Mouse (Mus musculus): ENCODE data around the gene Arf5. TPM values are rescaled to one million over a fixed set of nuclear protein-coding genes. Genes with fewer than 3 reads are reported as not detected.
A peak's percentile ranks its signal among the peaks of the same experiment; 100 is the strongest.

Arf5 gene
- 342 and 379 TPM in 2 replicates for polyA plus RNA-seq (2015; fragmentation: Nextera tagmentation; extraction: Ambion mirVana)

- Histone ChIP-seq H3K9me3 (ENCODE audit: control insufficient read depth, low read length) (no peaks in the 10 kb centered on the region), H3K27me3 (ENCODE audit: control insufficient read depth, insufficient read depth, low read depth, low read length) (no peaks in the 10 kb centered on the region), H3K4me3 (ENCODE audit: low read length) (peak within 1 kb of the TSS; percentile 89), H3K4me2 (ENCODE audit: low read depth, low read length) (peak within 1 kb of the TSS; percentile 72), H3K27ac (ENCODE audit: low read length) (peak within 1 kb of the TSS; percentile 83), H3K4me1 (replicated peaks; ENCODE audit: control insufficient read depth, insufficient read depth, low read length) (peaks cover 30% of the 10 kb centered on the region), H3K9ac (ENCODE audit: low read length) (peak within 1 kb of the TSS; percentile 97), H3K36me3 (ENCODE audit: control insufficient read depth, insufficient read depth, low read length) (peaks cover 11% of the 10 kb centered on the region)
- peak; percentile 81 for ATAC-seq (ENCODE audit: low read depth)
- WGBS = 0% methylated on average over 26 of the region's 42 CpGs
These were observed at the start of gene Arf5 for GRCm38 (mm10) chr6:28423313-28423712. TSS of gene Arf5 (plus strand) at chr6:28423560.

- Histone ChIP-seq H3K27me3 (ENCODE audit: control insufficient read depth, insufficient read depth, low read depth, low read length) (no peaks in the 10 kb centered on the region), H3K9me3 (ENCODE audit: control insufficient read depth, low read length) (no peaks in the 10 kb centered on the region), H3K36me3 (ENCODE audit: control insufficient read depth, insufficient read depth, low read length) (no peaks in the 10 kb centered on the region), H3K4me1 (replicated peaks; ENCODE audit: control insufficient read depth, insufficient read depth, low read length) (no peaks in the 10 kb centered on the region), H3K4me3 (ENCODE audit: low read length) (no peak overlapping the region), H3K4me2 (ENCODE audit: low read depth, low read length) (no peak overlapping the region), H3K27ac (ENCODE audit: low read length) (no peak overlapping the region), H3K9ac (ENCODE audit: low read length) (no peak overlapping the region)
- ATAC-seq (ENCODE audit: low read depth) = no peak
- 51% methylated on average over 4 of the region's 4 CpGs for WGBS
These were observed 41.4 kb upstream of the Arf5 start for GRCm38 (mm10) chr6:28381983-28382382.

- no peaks in the 10 kb centered on the region for H3K27me3 ChIP-seq (ENCODE audit: control insufficient read depth, insufficient read depth, low read depth, low read length)
- no peak for ATAC-seq (ENCODE audit: low read depth)
- no peak overlapping the region for H3K27ac ChIP-seq (ENCODE audit: low read length)
- H3K9me3 ChIP-seq (ENCODE audit: control insufficient read depth, low read length) = no peaks in the 10 kb centered on the region
- no peaks in the 10 kb centered on the region for H3K4me1 ChIP-seq (replicated peaks; ENCODE audit: control insufficient read depth, insufficient read depth, low read length)
- 72% methylated on average over 3 of the region's 3 CpGs for WGBS
- no peak overlapping the region for H3K4me2 ChIP-seq (ENCODE audit: low read depth, low read length)
- no peaks in the 10 kb centered on the region for H3K36me3 ChIP-seq (ENCODE audit: control insufficient read depth, insufficient read depth, low read length)
- no peak overlapping the region for H3K9ac ChIP-seq (ENCODE audit: low read length)
- no peak overlapping the region for H3K4me3 ChIP-seq (ENCODE audit: low read length)
These were observed 38.2 kb upstream of the Arf5 start for GRCm38 (mm10) chr6:28385169-28385568.

- H3K4me3 ChIP-seq (ENCODE audit: low read length) = no peak overlapping the region
- ATAC-seq (ENCODE audit: low read depth) = no peak
These were observed 34.3 kb upstream of the Arf5 start for GRCm38 (mm10) chr6:28389038-28389437.

GRCm38 (mm10) chr6:28396051-28396852 is 27.1 kb upstream of the Arf5 start:
- peaks cover 20% of the 10 kb centered on the region for H3K27me3 ChIP-seq (ENCODE audit: control insufficient read depth, insufficient read depth, low read depth, low read length)

More at GRCm38 (mm10) chr6:28389038-28389437, 34.3 kb upstream of the Arf5 start:
- no peak overlapping the region for H3K27ac ChIP-seq (ENCODE audit: low read length)
- H3K4me2 ChIP-seq (ENCODE audit: low read depth, low read length) = no peak overlapping the region
- no peaks in the 10 kb centered on the region for H3K27me3 ChIP-seq (ENCODE audit: control insufficient read depth, insufficient read depth, low read depth, low read length)
- no peaks in the 10 kb centered on the region for H3K9me3 ChIP-seq (ENCODE audit: control insufficient read depth, low read length)
- H3K36me3 ChIP-seq (ENCODE audit: control insufficient read depth, insufficient read depth, low read length) = no peaks in the 10 kb centered on the region
- no peak overlapping the region for H3K9ac ChIP-seq (ENCODE audit: low read length)
- 80% methylated on average over 3 of the region's 3 CpGs for WGBS
- no peaks in the 10 kb centered on the region for H3K4me1 ChIP-seq (replicated peaks; ENCODE audit: control insufficient read depth, insufficient read depth, low read length)

GRCm38 (mm10) chr6:28396853-28397457 is 26.4 kb upstream of the Arf5 start:
- Histone ChIP-seq H3K9ac (ENCODE audit: low read length) (no peak overlapping the region), H3K4me2 (ENCODE audit: low read depth, low read length) (peak overlapping the region; percentile 67), H3K27me3 (ENCODE audit: control insufficient read depth, insufficient read depth, low read depth, low read length) (peaks cover 20% of the 10 kb centered on the region), H3K27ac (ENCODE audit: low read length) (no peak overlapping the region), H3K4me3 (ENCODE audit: low read length) (peak overlapping the region; percentile 45), H3K4me1 (replicated peaks; ENCODE audit: control insufficient read depth, insufficient read depth, low read length) (0 out of 2 replicates have a peak, but pooled peaks cover 5% of the 10 kb centered on the region), H3K36me3 (ENCODE audit: control insufficient read depth, insufficient read depth, low read length) (no peaks in the 10 kb centered on the region), H3K9me3 (ENCODE audit: control insufficient read depth, low read length) (0 out of 2 replicates have a peak, but pooled peaks cover 4% of the 10 kb centered on the region)
- no peak for ATAC-seq (ENCODE audit: low read depth)
- 4% methylated on average over 19 of the region's 19 CpGs for WGBS

More at GRCm38 (mm10) chr6:28396051-28396852, 27.1 kb upstream of the Arf5 start:
- WGBS = 27% methylated on average over 15 of the region's 15 CpGs
- ATAC-seq (ENCODE audit: low read depth) = no peak
- Histone ChIP-seq H3K9ac (ENCODE audit: low read length) (no peak overlapping the region), H3K36me3 (ENCODE audit: control insufficient read depth, insufficient read depth, low read length) (no peaks in the 10 kb centered on the region), H3K4me1 (replicated peaks; ENCODE audit: control insufficient read depth, insufficient read depth, low read length) (0 out of 2 replicates have a peak, but pooled peaks cover 5% of the 10 kb centered on the region), H3K9me3 (ENCODE audit: control insufficient read depth, low read length) (0 out of 2 replicates have a peak, but pooled peaks cover 4% of the 10 kb centered on the region), H3K4me2 (ENCODE audit: low read depth, low read length) (no peak overlapping the region; the same call in 1 of the 2 replicates), H3K27ac (ENCODE audit: low read length) (no peak overlapping the region), H3K4me3 (ENCODE audit: low read length) (no peak overlapping the region)

- Histone ChIP-seq H3K27me3 (ENCODE audit: control insufficient read depth, insufficient read depth, low read depth, low read length) (peaks cover 20% of the 10 kb centered on the region), H3K4me3 (ENCODE audit: low read length) (peak within 1 kb of the TSS; percentile 45), H3K4me1 (replicated peaks; ENCODE audit: control insufficient read depth, insufficient read depth, low read length) (0 out of 2 replicates have a peak, but pooled peaks cover 5% of the 10 kb centered on the region), H3K4me2 (ENCODE audit: low read depth, low read length) (peak within 1 kb of the TSS; percentile 67), H3K9ac (ENCODE audit: low read length) (peak within 1 kb of the TSS; percentile 29; the same call in 1 of the 2 replicates), H3K36me3 (ENCODE audit: control insufficient read depth, insufficient read depth, low read length) (no peaks in the 10 kb centered on the region), H3K27ac (ENCODE audit: low read length) (no peak within 1 kb of the TSS), H3K9me3 (ENCODE audit: control insufficient read depth, low read length) (0 out of 2 replicates have a peak, but pooled peaks cover 4% of the 10 kb centered on the region)
- 0 out of 2 replicates have a peak, but pooled peaks have one; percentile 20 for ATAC-seq (ENCODE audit: low read depth)
- WGBS = 1% methylated on average over 33 of the region's 33 CpGs
These were observed 25.6 kb upstream of the Arf5 start, which contains the start of gene Zfp800 for GRCm38 (mm10) chr6:28397681-28398203. TSS of gene Zfp800 (minus strand) at chr6:28398005.

GRCm38 (mm10) chr6:28398726-28399125 is 24.6 kb upstream of the Arf5 start:
- Histone ChIP-seq H3K9me3 (ENCODE audit: control insufficient read depth, low read length) (0 out of 2 replicates have a peak, but pooled peaks cover 4% of the 10 kb centered on the region), H3K27me3 (ENCODE audit: control insufficient read depth, insufficient read depth, low read depth, low read length) (peaks cover 20% of the 10 kb centered on the region), H3K36me3 (ENCODE audit: control insufficient read depth, insufficient read depth, low read length) (no peaks in the 10 kb centered on the region), H3K4me2 (ENCODE audit: low read depth, low read length) (no peak overlapping the region), H3K9ac (ENCODE audit: low read length) (no peak overlapping the region), H3K4me3 (ENCODE audit: low read length) (no peak overlapping the region), H3K4me1 (replicated peaks; ENCODE audit: control insufficient read depth, insufficient read depth, low read length) (0 out of 2 replicates have a peak, but pooled peaks cover 5% of the 10 kb centered on the region), H3K27ac (ENCODE audit: low read length) (no peak overlapping the region)
- WGBS = 91% methylated on average over 3 of the region's 3 CpGs
- ATAC-seq (ENCODE audit: low read depth) = no peak

- Histone ChIP-seq H3K36me3 (ENCODE audit: control insufficient read depth, insufficient read depth, low read length) (no peaks in the 10 kb centered on the region), H3K4me3 (ENCODE audit: low read length) (no peak overlapping the region), H3K27ac (ENCODE audit: low read length) (no peak overlapping the region), H3K27me3 (ENCODE audit: control insufficient read depth, insufficient read depth, low read depth, low read length) (peaks cover 20% of the 10 kb centered on the region), H3K9me3 (ENCODE audit: control insufficient read depth, low read length) (0 out of 2 replicates have a peak, but pooled peaks cover 4% of the 10 kb centered on the region), H3K4me1 (replicated peaks; ENCODE audit: control insufficient read depth, insufficient read depth, low read length) (0 out of 2 replicates have a peak, but pooled peaks cover 5% of the 10 kb centered on the region), H3K4me2 (ENCODE audit: low read depth, low read length) (no peak overlapping the region), H3K9ac (ENCODE audit: low read length) (no peak overlapping the region)
- no peak for ATAC-seq (ENCODE audit: low read depth)
- WGBS = 89% methylated on average over 4 of the region's 4 CpGs
These were observed 23.6 kb upstream of the Arf5 start for GRCm38 (mm10) chr6:28399791-28400190.

Data from lung, embryonic 16.5 days (tissue).